Mouse (Mus musculus): ENCODE measurements at regions not wholly inside any gene's neighbourhood (a gene's known extent, or its start where the extent isn't known, plus 50 kb on each side); places are given as distances from the start of the nearest gene placed in this dataset.

GRCm38 (mm10) chr5:112110306-112110969 lies 141.9 kb downstream of the Cryba4 start:
- H3K9ac ChIP-seq, result no peak overlapping the region
- H3K27ac ChIP-seq (replicated peaks), result no peak overlapping the region
- H3K4me3 ChIP-seq (replicated peaks), result no peak overlapping the region
- no peaks in the 10 kb centered on the region for H3K4me1 ChIP-seq (replicated peaks)
- H3K36me3 ChIP-seq (replicated peaks), result no peaks in the 10 kb centered on the region
- H3K4me2 ChIP-seq, result no peak overlapping the region
- WGBS (ENCODE audit: insufficient replicate concordance), result 61% methylated on average over 22 of the region's 22 CpGs
- ATAC-seq (ENCODE audit: insufficient read depth), result no peak
- no peaks in the 10 kb centered on the region for H3K27me3 ChIP-seq
- H3K9me3 ChIP-seq (replicated peaks), result no peaks in the 10 kb centered on the region

GRCm38 (mm10) chr5:112120766-112121165 lies 131.6 kb downstream of the Cryba4 start:
- H3K4me3 ChIP-seq (replicated peaks), result no peak overlapping the region
- H3K4me2 ChIP-seq, result no peak overlapping the region
- H3K9ac ChIP-seq, result no peak overlapping the region
- no peaks in the 10 kb centered on the region for H3K36me3 ChIP-seq (replicated peaks)
- WGBS (ENCODE audit: insufficient replicate concordance), result 48% methylated on average over 6 of the region's 6 CpGs
- H3K27ac ChIP-seq (replicated peaks), result no peak overlapping the region
- H3K27me3 ChIP-seq, result no peaks in the 10 kb centered on the region
- no peaks in the 10 kb centered on the region for H3K4me1 ChIP-seq (replicated peaks)
- H3K9me3 ChIP-seq (replicated peaks), result no peaks in the 10 kb centered on the region
- ATAC-seq (ENCODE audit: insufficient read depth), result no peak

- ATAC-seq (ENCODE audit: insufficient read depth), result no peak
- Histone ChIP-seq H3K36me3 (replicated peaks) (no peaks in the 10 kb centered on the region), H3K27me3 (no peaks in the 10 kb centered on the region), H3K4me2 (no peak overlapping the region), H3K9me3 (replicated peaks) (no peaks in the 10 kb centered on the region), H3K9ac (no peak overlapping the region), H3K27ac (replicated peaks) (no peak overlapping the region), H3K4me3 (replicated peaks) (no peak overlapping the region), H3K4me1 (replicated peaks) (no peaks in the 10 kb centered on the region)
- 68% methylated on average over 9 of the region's 9 CpGs for WGBS (ENCODE audit: insufficient replicate concordance)
Observed at GRCm38 (mm10) chr5:112121554-112121953, 130.8 kb downstream of the Cryba4 start.

- Histone ChIP-seq H3K36me3 (replicated peaks) (no peaks in the 10 kb centered on the region), H3K27me3 (no peaks in the 10 kb centered on the region), H3K4me3 (replicated peaks) (no peak overlapping the region), H3K4me2 (no peak overlapping the region), H3K27ac (replicated peaks) (no peak overlapping the region), H3K9me3 (replicated peaks) (no peaks in the 10 kb centered on the region), H3K9ac (no peak overlapping the region), H3K4me1 (replicated peaks) (no peaks in the 10 kb centered on the region)
- WGBS (ENCODE audit: insufficient replicate concordance), result 15% methylated on average over 5 of the region's 5 CpGs
- no peak for ATAC-seq (ENCODE audit: insufficient read depth)
Observed at GRCm38 (mm10) chr5:112122581-112122980, 129.7 kb downstream of the Cryba4 start.

- Histone ChIP-seq H3K4me2 (no peak overlapping the region), H3K36me3 (replicated peaks) (no peaks in the 10 kb centered on the region), H3K27ac (replicated peaks) (no peak overlapping the region), H3K9ac (no peak overlapping the region), H3K27me3 (no peaks in the 10 kb centered on the region), H3K4me3 (replicated peaks) (no peak overlapping the region), H3K9me3 (replicated peaks) (no peaks in the 10 kb centered on the region), H3K4me1 (replicated peaks) (no peaks in the 10 kb centered on the region)
- no peak for ATAC-seq (ENCODE audit: insufficient read depth)
- WGBS (ENCODE audit: insufficient replicate concordance), result 54% methylated on average over 4 of the region's 4 CpGs
Observed at GRCm38 (mm10) chr5:112127171-112127570, 125.1 kb downstream of the Cryba4 start.

GRCm38 (mm10) chr5:112132746-112133145 lies 119.6 kb downstream of the Cryba4 start:
- Histone ChIP-seq H3K27ac (replicated peaks) (no peak overlapping the region), H3K36me3 (replicated peaks) (no peaks in the 10 kb centered on the region), H3K4me1 (replicated peaks) (0 out of 2 replicates have a peak, but pooled peaks cover 2% of the 10 kb centered on the region), H3K4me2 (no peak overlapping the region), H3K4me3 (replicated peaks) (no peak overlapping the region), H3K9me3 (replicated peaks) (no peaks in the 10 kb centered on the region), H3K27me3 (no peaks in the 10 kb centered on the region), H3K9ac (no peak overlapping the region)
- 53% methylated on average over 1 of the region's 1 CpGs for WGBS (ENCODE audit: insufficient replicate concordance)
- no peak for ATAC-seq (ENCODE audit: insufficient read depth)

GRCm38 (mm10) chr5:112133688-112134573 lies 118.4 kb downstream of the Cryba4 start:
- H3K9me3 ChIP-seq (replicated peaks), result no peaks in the 10 kb centered on the region
- no peak overlapping the region for H3K27ac ChIP-seq (replicated peaks)
- 61% methylated on average over 21 of the region's 21 CpGs for WGBS (ENCODE audit: insufficient replicate concordance)
- no peaks in the 10 kb centered on the region for H3K27me3 ChIP-seq
- H3K4me2 ChIP-seq, result no peak overlapping the region
- H3K4me3 ChIP-seq (replicated peaks), result no peak overlapping the region
- H3K9ac ChIP-seq, result no peak overlapping the region
- ATAC-seq (ENCODE audit: insufficient read depth), result no peak
- H3K36me3 ChIP-seq (replicated peaks), result no peaks in the 10 kb centered on the region
- 0 out of 2 replicates have a peak, but pooled peaks cover 2% of the 10 kb centered on the region for H3K4me1 ChIP-seq (replicated peaks)

- no peaks in the 10 kb centered on the region for H3K9me3 ChIP-seq (replicated peaks)
- H3K4me1 ChIP-seq (replicated peaks), result 0 out of 2 replicates have a peak, but pooled peaks cover 2% of the 10 kb centered on the region
- ATAC-seq (ENCODE audit: insufficient read depth), result no peak
- 39% methylated on average over 13 of the region's 14 CpGs for WGBS (ENCODE audit: insufficient replicate concordance)
- no peak overlapping the region for H3K4me3 ChIP-seq (replicated peaks)
- no peaks in the 10 kb centered on the region for H3K27me3 ChIP-seq
- no peak overlapping the region for H3K9ac ChIP-seq
- H3K4me2 ChIP-seq, result no peak overlapping the region
- no peak overlapping the region for H3K27ac ChIP-seq (replicated peaks)
- H3K36me3 ChIP-seq (replicated peaks), result no peaks in the 10 kb centered on the region
Observed at GRCm38 (mm10) chr5:112136646-112137045, 115.7 kb downstream of the Cryba4 start.

- WGBS (ENCODE audit: insufficient replicate concordance), result 38% methylated on average over 3 of the region's 3 CpGs
- Histone ChIP-seq H3K4me2 (no peak overlapping the region), H3K9me3 (replicated peaks) (no peaks in the 10 kb centered on the region), H3K36me3 (replicated peaks) (no peaks in the 10 kb centered on the region), H3K9ac (no peak overlapping the region), H3K4me3 (replicated peaks) (no peak overlapping the region), H3K27ac (replicated peaks) (no peak overlapping the region), H3K4me1 (replicated peaks) (0 out of 2 replicates have a peak, but pooled peaks cover 2% of the 10 kb centered on the region), H3K27me3 (no peaks in the 10 kb centered on the region)
- no peak for ATAC-seq (ENCODE audit: insufficient read depth)
Observed at GRCm38 (mm10) chr5:112138246-112138645, 114.1 kb downstream of the Cryba4 start.

- H3K27ac ChIP-seq (replicated peaks), result no peak overlapping the region
- H3K9me3 ChIP-seq (replicated peaks), result no peaks in the 10 kb centered on the region
- no peaks in the 10 kb centered on the region for H3K36me3 ChIP-seq (replicated peaks)
- no peak overlapping the region for H3K4me2 ChIP-seq
- H3K4me1 ChIP-seq (replicated peaks), result no peaks in the 10 kb centered on the region
- no peaks in the 10 kb centered on the region for H3K27me3 ChIP-seq
- ATAC-seq (ENCODE audit: insufficient read depth), result no peak
- H3K4me3 ChIP-seq (replicated peaks), result no peak overlapping the region
- 56% methylated on average over 3 of the region's 3 CpGs for WGBS (ENCODE audit: insufficient replicate concordance)
- H3K9ac ChIP-seq, result no peak overlapping the region
Observed at GRCm38 (mm10) chr5:112142731-112143130, 109.6 kb downstream of the Cryba4 start.

GRCm38 (mm10) chr5:112143993-112144621 lies 108.2 kb downstream of the Cryba4 start:
- no peaks in the 10 kb centered on the region for H3K27me3 ChIP-seq
- WGBS (ENCODE audit: insufficient replicate concordance), result 71% methylated on average over 16 of the region's 16 CpGs
- no peak overlapping the region for H3K4me3 ChIP-seq (replicated peaks)
- H3K4me1 ChIP-seq (replicated peaks), result no peaks in the 10 kb centered on the region
- H3K4me2 ChIP-seq, result no peak overlapping the region
- no peaks in the 10 kb centered on the region for H3K36me3 ChIP-seq (replicated peaks)
- ATAC-seq (ENCODE audit: insufficient read depth), result no peak
- no peaks in the 10 kb centered on the region for H3K9me3 ChIP-seq (replicated peaks)
- H3K9ac ChIP-seq, result no peak overlapping the region
- H3K27ac ChIP-seq (replicated peaks), result no peak overlapping the region
